Mouse (Mus musculus) spleen, adult 2 months (tissue): ENCODE measurements around the gene Arrdc4.

Experiments used
- CTCF ChIP-seq: fragments of 200-500 bp; IDR thresholded peaks from 2 replicates; pipeline ENCODE4 v1.5.1; 2011; ENCODE audit warnings: mild to moderate bottlenecking, inconsistent platforms; ENCODE audit not compliant: insufficient read depth, insufficient read length, insufficient replicate concordance; ENCODE audit errors: extremely low read depth
- POLR2A ChIP-seq: fragments of 200-500 bp; IDR thresholded peaks from 2 replicates; pipeline ENCODE4 v1.6.1; 2011; ENCODE audit warnings: low read depth, low read length, inconsistent platforms

DNA sequence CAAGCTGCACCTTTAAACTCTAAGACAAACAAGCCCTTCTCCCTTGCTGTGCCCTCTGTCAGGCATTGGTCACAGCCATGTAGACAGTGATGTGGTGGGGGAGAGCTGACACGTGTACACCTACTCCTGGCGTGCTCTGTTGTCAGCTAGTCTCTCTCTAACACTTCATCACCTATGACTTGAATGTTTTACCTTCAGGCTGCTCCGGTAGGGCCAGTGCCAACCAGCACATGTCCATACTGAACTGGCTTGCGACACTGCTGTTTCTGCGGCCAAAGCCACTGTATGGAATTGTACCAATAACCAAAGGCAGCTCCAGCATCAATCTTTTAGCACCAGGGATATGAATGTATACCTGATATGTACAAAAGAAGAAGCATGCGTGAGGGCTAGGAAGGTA is 8.3 kb downstream of the Arrdc4 start:
- TF ChIP-seq POLR2A (no peak), CTCF (no peak)
